Mouse (Mus musculus) kidney, adult 2 months (tissue): ENCODE measurements around the gene Bicra.

Experiments used
- CTCF ChIP-seq: fragments of 200-500 bp; conservative IDR thresholded peaks from 2 replicates; pipeline ENCODE4 v1.5.1; 2011; ENCODE audit warnings: low read depth, mild to moderate bottlenecking, control low read depth, low read length, moderate library complexity, mixed read lengths; ENCODE audit not compliant: insufficient read depth, insufficient read length
- POLR2A ChIP-seq: fragments of 200-500 bp; IDR thresholded peaks from one replicate; pipeline ENCODE4 v1.6.1; 2011; ENCODE audit warnings: low read depth, low read length, control low read depth

DNA sequence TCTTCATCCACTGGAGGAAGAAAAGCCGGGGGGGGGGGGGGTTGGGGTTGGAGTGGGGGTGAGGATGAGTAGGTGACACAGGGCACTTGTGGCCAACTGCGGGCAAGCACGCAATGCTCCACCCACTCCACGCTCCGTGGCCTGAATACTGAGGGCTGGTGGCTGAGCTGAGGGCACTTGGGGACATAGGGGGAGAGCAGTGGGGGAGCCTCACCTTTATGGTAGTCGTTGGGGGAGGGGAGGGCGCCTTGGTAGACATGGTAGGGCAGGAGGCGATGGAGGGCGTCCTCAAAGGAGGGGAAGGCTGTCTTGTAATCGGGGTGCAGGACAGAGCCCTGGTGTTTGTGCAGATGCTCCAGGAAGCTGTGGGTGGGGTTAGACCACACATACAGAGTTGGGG is 72.3 kb downstream of the Bicra start:
- no peak for TF ChIP-seq CTCF
- no peak for TF ChIP-seq POLR2A
